Mouse (Mus musculus) adrenal gland, adult 2 months (tissue): Measurements from ENCODE around the gene Slc30a5. TPM values are rescaled to one million over a fixed set of nuclear protein-coding genes. Genes with fewer than 3 reads are reported as not detected.
"Not testable (repeated sequence)": the region's sequence is repeated elsewhere in the genome, so short reads cannot be mapped to it uniquely, and the experiment has no call there.

Experiments
- DNase-seq: peaks from one replicate; pipeline ENCODE4 v3.0.0; 2021
- polyA plus RNA-seq: library from polyadenylated mRNA; depleted of rRNA; stranded (reverse); fragments of >200 nt; gene quantifications from 2 replicates; pipeline ENCODE4 v1.2.3, GENCODE M21; 2012
- total RNA-seq, 2 experiments: library from RNA; stranded (reverse); gene quantifications; 2 replicates each; pipeline ENCODE4 v1.2.3; 2021

Slc30a5 gene
- total and polyA plus RNA-seq, 3 experiments = 19.8 to 45.0 (median 42.5) TPM

GRCm38 (mm10) chr13:100841741-100842140 lies 8.5 kb upstream of the Slc30a5 start:
- DNase-seq = no peak

GRCm38 (mm10) chr13:100834777-100835176 lies 1.6 kb upstream of the Slc30a5 start:
- no peak for DNase-seq

- no peak for DNase-seq
These were observed 394 bp upstream of the Slc30a5 start for GRCm38 (mm10) chr13:100833640-100834002.

- no peak for DNase-seq
These were observed 1.0 kb downstream of the Slc30a5 start for GRCm38 (mm10) chr13:100832188-100832587.

- no peak for DNase-seq
These were observed 2.1 kb downstream of the Slc30a5 start for GRCm38 (mm10) chr13:100831123-100831522.

- DNase-seq = no peak
These were observed 7.4 kb downstream of the Slc30a5 start for GRCm38 (mm10) chr13:100825627-100826410.

- DNase-seq = no peak
These were observed 8.3 kb downstream of the Slc30a5 start for GRCm38 (mm10) chr13:100824916-100825315.

- DNase-seq = no peak
These were observed 8.9 kb downstream of the Slc30a5 start for GRCm38 (mm10) chr13:100824306-100824705.

- no peak for DNase-seq
These were observed 9.4 kb downstream of the Slc30a5 start for GRCm38 (mm10) chr13:100823863-100824262.

- DNase-seq = no peak
These were observed 18.8 kb downstream of the Slc30a5 start for GRCm38 (mm10) chr13:100814451-100814850.

- DNase-seq = no peak
These were observed 27.5 kb downstream of the Slc30a5 start for GRCm38 (mm10) chr13:100805776-100806175.

- DNase-seq = no peak
These were observed 36.1 kb downstream of the Slc30a5 start for GRCm38 (mm10) chr13:100797171-100797570.

- DNase-seq = no peak
These were observed 44.1 kb downstream of the Slc30a5 start for GRCm38 (mm10) chr13:100789083-100789482.

- not testable (repeated sequence) for DNase-seq
These were observed 45.2 kb downstream of the Slc30a5 start for GRCm38 (mm10) chr13:100788057-100788456.

GRCm38 (mm10) chr13:100787316-100788010 lies 45.8 kb downstream of the Slc30a5 start:
- DNase-seq = no peak

GRCm38 (mm10) chr13:100786414-100786867 lies 46.8 kb downstream of the Slc30a5 start, which contains the start of gene Ccnb1:
Ccnb1 (minus strand) TSS chr13:100786570.
- DNase-seq = peak; percentile 95

GRCm38 (mm10) chr13:100785806-100786413 lies 47.3 kb downstream of the Slc30a5 start:
- DNase-seq = no peak

- no peak for DNase-seq
These were observed 55.7 kb downstream of the Slc30a5 start for GRCm38 (mm10) chr13:100777491-100777890.

- no peak for DNase-seq
These were observed 56.5 kb downstream of the Slc30a5 start for GRCm38 (mm10) chr13:100776710-100777109.

GRCm38 (mm10) chr13:100776056-100776419 lies 57.2 kb downstream of the Slc30a5 start:
- DNase-seq = no peak

GRCm38 (mm10) chr13:100775252-100776055 lies 57.8 kb downstream of the Slc30a5 start, which contains the start of gene Cenph:
Cenph (minus strand) TSS chr13:100775899.
- peak; percentile 88 for DNase-seq

- no peak for DNase-seq
These were observed 58.5 kb downstream of the Slc30a5 start for GRCm38 (mm10) chr13:100774704-100775103.
